Mouse (Mus musculus) intestine, embryonic 15.5 days (tissue): ENCODE measurements around the gene Cmklr1. TPM values are rescaled to one million over a fixed set of nuclear protein-coding genes. Genes with fewer than 3 reads are reported as not detected.
A peak's percentile ranks its signal among the peaks of the same experiment; 100 is the strongest.

Source experiments
- ATAC-seq: fragments of 200-750 bp; cut with Nextera tagmentation; 2 replicates; pipeline ENCODE4 v1.8.0; 2017; ENCODE audit warnings: moderate TSS enrichment, moderate library complexity
- H3K27ac ChIP-seq: fragments of 300-500 bp; sonication (generic); 2 replicates; pipeline ENCODE4 v1.5.1; 2015; ENCODE audit warnings: mild to moderate bottlenecking, inconsistent platforms
- H3K27me3 ChIP-seq: fragments of 300-500 bp; sonication (generic); replicated peaks from 2 replicates; pipeline ENCODE4 v1.6.1; 2015; ENCODE audit warnings: inconsistent platforms
- H3K36me3 ChIP-seq: fragments of 300-500 bp; sonication (generic); 2 replicates; pipeline ENCODE4 v1.6.1; 2015; ENCODE audit warnings: inconsistent platforms
- H3K4me1 ChIP-seq: fragments of 300-500 bp; sonication (generic); replicated peaks from 2 replicates; pipeline ENCODE4 v1.6.1; 2015; ENCODE audit warnings: inconsistent platforms
- H3K4me2 ChIP-seq: fragments of 300-500 bp; sonication (generic); replicated peaks from 2 replicates; pipeline ENCODE4 v1.6.1; 2015; ENCODE audit warnings: mild to moderate bottlenecking, inconsistent platforms
- H3K4me3 ChIP-seq: fragments of 300-500 bp; sonication (generic); replicated peaks from 2 replicates; pipeline ENCODE4 v1.5.1; 2015; ENCODE audit warnings: inconsistent platforms
- H3K9ac ChIP-seq: fragments of 300-500 bp; sonication (generic); 2 replicates; pipeline ENCODE4 v1.6.1; 2015; ENCODE audit warnings: inconsistent platforms
- H3K9me3 ChIP-seq: fragments of 300-500 bp; sonication (generic); 2 replicates; pipeline ENCODE4 v1.6.1; 2016; ENCODE audit warnings: inconsistent platforms
- WGBS: fragments of 180-500 bp; shearing (Covaris S2); methylation state at CpG from one replicate; pipeline ENCODE4 v1.1.7; 2015; 5-methylcytosine and 5-hydroxymethylcytosine counted together
- polyA plus RNA-seq: library from polyadenylated mRNA; unstranded; fragments of >200 nt; fragmentation: Nextera tagmentation; extraction: Ambion mirVana; gene quantifications from 2 replicates; pipeline ENCODE4 v1.2.1, GENCODE M21; 2015

The Cmklr1 gene
- polyA plus RNA-seq, 1 experiment from 2014 or later, result 3.7 TPM

GRCm38 (mm10) chr5:113648647-113649211, 1.5 kb downstream of the Cmklr1 start:
- Histone ChIP-seq H3K27ac (no peak overlapping the region), H3K4me2 (0 out of 2 replicates have a peak overlapping the region, but pooled peaks have one; percentile 1)
- ATAC-seq, result no peak

GRCm38 (mm10) chr5:113647141-113647540, 3.1 kb downstream of the Cmklr1 start:
- ATAC-seq, result no peak
- Histone ChIP-seq H3K4me1 (peaks cover 7% of the 10 kb centered on the region; the same call in 1 of the 2 replicates), H3K4me3 (no peak overlapping the region), H3K9me3 (no peaks in the 10 kb centered on the region), H3K27ac (no peak overlapping the region), H3K4me2 (no peak overlapping the region), H3K27me3 (0 out of 2 replicates have a peak, but pooled peaks cover 8% of the 10 kb centered on the region), H3K36me3 (no peaks in the 10 kb centered on the region), H3K9ac (no peak overlapping the region)
- 81% methylated on average over 8 of the region's 8 CpGs for WGBS

More at GRCm38 (mm10) chr5:113648647-113649211, 1.5 kb downstream of the Cmklr1 start:
- Histone ChIP-seq H3K36me3 (no peaks in the 10 kb centered on the region), H3K9me3 (no peaks in the 10 kb centered on the region), H3K9ac (no peak overlapping the region), H3K4me1 (peaks cover 7% of the 10 kb centered on the region; the same call in 1 of the 2 replicates), H3K27me3 (0 out of 2 replicates have a peak, but pooled peaks cover 8% of the 10 kb centered on the region), H3K4me3 (no peak overlapping the region)
- WGBS, result 58% methylated on average over 5 of the region's 5 CpGs

GRCm38 (mm10) chr5:113644520-113644919, 5.7 kb downstream of the Cmklr1 start:
- H3K4me2 ChIP-seq, result no peak overlapping the region
- ATAC-seq, result no peak
- H3K27ac ChIP-seq, result no peak overlapping the region
- H3K27me3 ChIP-seq, result no peaks in the 10 kb centered on the region
- H3K9ac ChIP-seq, result no peak overlapping the region
- H3K36me3 ChIP-seq, result no peaks in the 10 kb centered on the region
- H3K4me1 ChIP-seq, result 0 out of 2 replicates have a peak, but pooled peaks cover 4% of the 10 kb centered on the region
- no peaks in the 10 kb centered on the region for H3K9me3 ChIP-seq
- 83% methylated on average over 4 of the region's 4 CpGs for WGBS
- no peak overlapping the region for H3K4me3 ChIP-seq

- Histone ChIP-seq H3K4me3 (no peak overlapping the region), H3K4me2 (0 out of 2 replicates have a peak overlapping the region, but pooled peaks have one; percentile 1), H3K9me3 (no peaks in the 10 kb centered on the region), H3K4me1 (0 out of 2 replicates have a peak, but pooled peaks cover 4% of the 10 kb centered on the region), H3K27ac (no peak overlapping the region), H3K36me3 (no peaks in the 10 kb centered on the region), H3K27me3 (no peaks in the 10 kb centered on the region), H3K9ac (no peak overlapping the region)
- 49% methylated on average over 18 of the region's 18 CpGs for whole genome bisulfite sequencing
- peak; percentile 34; the same call in 1 of the 2 replicates for ATAC-seq
These were observed 6.9 kb downstream of the Cmklr1 start for GRCm38 (mm10) chr5:113643107-113643848.

GRCm38 (mm10) chr5:113641066-113641465, 9.2 kb downstream of the Cmklr1 start:
- ATAC-seq, result no peak

GRCm38 (mm10) chr5:113639126-113639525, 11.1 kb downstream of the Cmklr1 start:
- H3K4me2 ChIP-seq, result no peak overlapping the region
- H3K9ac ChIP-seq, result no peak overlapping the region
- no peak overlapping the region for H3K27ac ChIP-seq
- H3K36me3 ChIP-seq, result no peaks in the 10 kb centered on the region
- no peaks in the 10 kb centered on the region for H3K9me3 ChIP-seq
- peaks cover 9% of the 10 kb centered on the region; the same call in 1 of the 2 replicates for H3K4me1 ChIP-seq
- no peaks in the 10 kb centered on the region for H3K27me3 ChIP-seq
- H3K4me3 ChIP-seq, result no peak overlapping the region
- 72% methylated on average over 5 of the region's 5 CpGs for WGBS
- no peak for ATAC-seq

More at GRCm38 (mm10) chr5:113641066-113641465, 9.2 kb downstream of the Cmklr1 start:
- Histone ChIP-seq H3K4me2 (no peak overlapping the region), H3K9ac (no peak overlapping the region), H3K27me3 (no peaks in the 10 kb centered on the region), H3K4me3 (no peak overlapping the region), H3K27ac (no peak overlapping the region), H3K36me3 (no peaks in the 10 kb centered on the region), H3K9me3 (no peaks in the 10 kb centered on the region), H3K4me1 (0 out of 2 replicates have a peak, but pooled peaks cover 4% of the 10 kb centered on the region)
- 75% methylated on average over 6 of the region's 6 CpGs for WGBS

- H3K27ac ChIP-seq, result no peak overlapping the region
- H3K36me3 ChIP-seq, result no peaks in the 10 kb centered on the region
- ATAC-seq, result no peak
- H3K9ac ChIP-seq, result no peak overlapping the region
- H3K4me3 ChIP-seq, result no peak overlapping the region
- WGBS, result 74% methylated on average over 12 of the region's 12 CpGs
- H3K9me3 ChIP-seq, result no peaks in the 10 kb centered on the region
- H3K27me3 ChIP-seq, result no peaks in the 10 kb centered on the region
- peaks cover 15% of the 10 kb centered on the region for H3K4me1 ChIP-seq
- no peak overlapping the region for H3K4me2 ChIP-seq
These were observed 12.2 kb downstream of the Cmklr1 start for GRCm38 (mm10) chr5:113638055-113638454.

GRCm38 (mm10) chr5:113637631-113638030, 12.6 kb downstream of the Cmklr1 start:
- no peaks in the 10 kb centered on the region for H3K27me3 ChIP-seq
- H3K4me3 ChIP-seq, result no peak overlapping the region
- no peak for ATAC-seq
- no peak overlapping the region for H3K27ac ChIP-seq
- H3K36me3 ChIP-seq, result no peaks in the 10 kb centered on the region
- H3K9ac ChIP-seq, result no peak overlapping the region
- no peaks in the 10 kb centered on the region for H3K9me3 ChIP-seq
- H3K4me2 ChIP-seq, result no peak overlapping the region
- H3K4me1 ChIP-seq, result peaks cover 19% of the 10 kb centered on the region
- WGBS, result 85% methylated on average over 4 of the region's 4 CpGs

GRCm38 (mm10) chr5:113635861-113636565, 14.2 kb downstream of the Cmklr1 start:
- Histone ChIP-seq H3K4me3 (no peak overlapping the region), H3K4me2 (no peak overlapping the region), H3K36me3 (no peaks in the 10 kb centered on the region), H3K27me3 (no peaks in the 10 kb centered on the region), H3K27ac (no peak overlapping the region), H3K9me3 (no peaks in the 10 kb centered on the region), H3K4me1 (peaks cover 23% of the 10 kb centered on the region), H3K9ac (no peak overlapping the region)
- ATAC-seq, result no peak
- 74% methylated on average over 15 of the region's 15 CpGs for WGBS

- no peak for ATAC-seq
- Histone ChIP-seq H3K27me3 (no peaks in the 10 kb centered on the region), H3K9me3 (no peaks in the 10 kb centered on the region), H3K4me2 (no peak overlapping the region), H3K4me3 (no peak overlapping the region), H3K36me3 (no peaks in the 10 kb centered on the region), H3K27ac (no peak overlapping the region), H3K4me1 (peaks cover 19% of the 10 kb centered on the region), H3K9ac (no peak overlapping the region)
- 81% methylated on average over 7 of the region's 7 CpGs for WGBS
These were observed 15.2 kb downstream of the Cmklr1 start for GRCm38 (mm10) chr5:113634887-113635610.

GRCm38 (mm10) chr5:113634024-113634651, 16.1 kb downstream of the Cmklr1 start:
- Histone ChIP-seq H3K4me3 (no peak overlapping the region), H3K27me3 (no peaks in the 10 kb centered on the region), H3K9me3 (no peaks in the 10 kb centered on the region), H3K27ac (no peak overlapping the region), H3K4me1 (peaks cover 19% of the 10 kb centered on the region), H3K36me3 (no peaks in the 10 kb centered on the region), H3K4me2 (no peak overlapping the region), H3K9ac (no peak overlapping the region)
- 33% methylated on average over 13 of the region's 13 CpGs for WGBS
- no peak for ATAC-seq
